Mouse (Mus musculus): Measurements from ENCODE around the gene Mgat3.

Mgat3 gene

GRCm38 (mm10) chr15:80225796-80226195, 52.3 kb downstream of the Mgat3 start:
- peak; percentile 75 for DNase-seq (ENCODE audit: low spot score)

DNA sequence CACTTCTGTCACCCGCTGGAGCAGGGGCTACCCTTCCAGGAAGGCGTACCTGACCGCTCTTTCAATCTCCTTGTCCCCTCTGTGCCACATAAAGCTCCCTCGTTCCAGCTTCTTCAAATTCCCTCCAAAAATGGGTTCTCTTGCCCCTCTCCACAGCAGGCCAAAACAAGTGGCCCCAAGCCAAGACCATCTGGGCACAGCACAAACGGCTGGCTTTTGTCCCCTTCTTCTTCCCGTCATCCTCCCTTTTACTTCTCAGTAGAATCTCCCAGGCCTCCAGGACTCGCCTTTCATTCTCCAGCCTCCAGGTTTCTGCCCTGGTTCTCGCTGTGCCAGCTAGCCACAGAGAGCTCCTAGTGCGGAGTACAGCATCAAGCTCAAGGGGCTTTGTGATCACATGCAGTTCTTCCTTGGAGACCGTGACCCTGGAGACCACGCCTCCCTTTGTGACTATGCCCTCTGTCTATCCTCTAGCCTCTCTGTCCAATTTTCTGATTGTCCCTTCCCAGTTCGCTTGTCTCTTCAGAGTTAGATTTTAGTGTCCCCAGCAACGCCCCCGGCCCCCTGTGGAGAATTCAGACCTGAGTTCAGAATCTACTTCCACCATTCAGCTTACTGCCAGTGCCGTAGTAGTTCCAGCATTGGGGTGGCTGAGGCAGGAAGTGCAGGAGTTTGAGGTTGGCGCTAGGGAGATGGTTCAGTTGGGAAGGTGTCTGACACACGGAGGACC, 54.7 kb downstream of the Mgat3 start:
- DNase-seq (ENCODE audit: low spot score), result no peak

DNA sequence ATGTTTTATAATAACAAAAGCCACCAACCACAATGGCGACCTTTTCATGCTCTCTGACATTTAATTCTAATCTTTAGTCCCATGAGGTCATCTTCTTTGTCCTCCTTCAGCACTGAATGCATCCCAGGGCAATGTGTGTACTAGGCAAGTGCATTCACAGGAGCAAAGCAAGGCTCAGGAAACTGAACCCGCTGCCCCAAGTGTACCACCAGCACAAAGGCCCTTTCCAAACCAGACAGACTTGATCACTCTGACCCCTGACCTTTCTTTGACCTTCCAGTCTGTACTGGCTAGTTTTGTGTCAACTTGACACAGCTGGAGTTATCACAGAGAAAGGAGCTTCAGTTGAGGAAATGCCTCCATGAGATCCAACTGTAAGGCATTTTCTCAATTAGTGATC, 58.8 kb downstream of the Mgat3 start:
- no peak for DNase-seq (ENCODE audit: low spot score)

DNA sequence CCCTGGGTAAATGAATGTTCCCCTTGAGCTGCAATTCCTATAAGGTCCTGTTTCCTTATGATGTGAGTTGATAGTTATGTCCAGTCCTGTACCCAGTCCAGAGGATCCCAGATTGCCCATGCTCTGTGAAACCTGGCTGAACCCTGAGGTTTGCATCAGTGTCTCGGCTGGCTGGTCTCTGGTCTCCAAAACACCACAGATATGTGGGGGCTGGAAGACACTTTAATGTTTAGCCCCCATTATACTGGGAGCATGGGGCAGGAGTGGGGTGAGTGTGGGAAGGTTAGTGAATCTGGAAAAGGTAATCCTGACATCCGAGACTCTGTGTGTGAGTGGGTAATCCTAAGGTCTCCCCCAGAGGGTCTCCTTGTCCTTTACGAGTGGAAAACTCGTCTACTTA, 59.5 kb downstream of the Mgat3 start:
- DNase-seq (ENCODE audit: low spot score), result no peak

DNA sequence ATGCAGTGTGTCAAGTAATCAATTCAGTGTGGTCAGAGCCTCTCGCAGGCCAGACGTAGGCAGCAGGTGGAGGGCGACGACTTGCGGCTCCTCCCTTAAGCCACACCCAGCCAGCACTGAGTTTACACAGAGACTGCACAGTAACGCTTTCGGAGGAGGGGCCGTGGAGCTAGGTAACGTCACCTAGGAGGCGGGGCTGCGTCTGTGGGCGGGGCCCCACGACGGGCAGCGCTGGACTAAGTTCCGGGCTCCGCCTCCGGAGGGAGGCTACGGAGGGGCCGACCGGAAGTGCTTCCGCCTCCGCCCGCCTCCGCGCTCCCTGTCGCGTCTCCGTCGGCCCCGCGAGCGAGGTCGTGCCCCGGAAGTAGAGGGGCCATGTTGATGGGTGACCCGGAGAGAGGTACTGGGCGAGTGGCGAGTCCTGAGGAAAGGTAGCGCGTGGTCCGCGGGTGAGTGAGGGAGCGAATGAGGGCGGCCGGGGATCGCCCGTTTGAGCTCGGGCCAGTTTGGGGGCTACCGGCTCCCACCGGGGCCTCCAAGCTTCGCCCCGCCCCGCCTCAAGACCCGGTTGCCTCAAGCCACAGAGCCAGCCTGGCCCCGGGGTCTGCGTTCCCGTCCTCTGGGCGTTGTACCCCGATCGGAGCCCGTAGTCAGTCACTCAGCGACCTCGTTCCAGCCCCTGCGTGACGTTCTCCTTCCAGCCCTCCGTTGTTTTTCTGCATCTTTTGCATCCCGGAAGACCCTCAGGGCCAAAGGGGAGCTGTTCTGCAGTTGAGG, 60.4 kb downstream of the Mgat3 start, which contains the start of gene Mief1:
Gene Mief1, plus strand, starts transcription at position 286 of the 777 bp plus-strand sequence.
- DNase-seq (ENCODE audit: low spot score), result peak; percentile 99

DNA sequence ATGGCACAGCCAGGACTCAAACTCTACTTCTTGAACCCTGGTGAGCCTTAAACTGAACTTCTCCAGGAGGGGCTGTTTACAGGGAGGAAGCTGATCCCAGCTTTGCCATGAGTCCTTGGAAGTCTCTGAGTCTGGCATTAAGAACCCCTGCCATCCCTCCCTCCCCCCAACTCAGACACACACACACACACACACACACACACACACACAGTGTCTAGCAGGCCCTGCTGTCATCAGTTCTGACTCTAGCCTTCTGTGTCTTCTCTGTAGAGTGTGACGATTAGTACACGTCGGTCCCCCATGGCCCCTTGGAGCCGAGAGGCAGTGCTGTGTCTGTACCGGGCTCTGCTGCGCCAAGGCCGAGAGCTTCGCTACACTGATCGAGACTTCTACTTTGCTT, 62.0 kb downstream of the Mgat3 start, which contains the start of gene AC140267.1:
Gene AC140267.1, plus strand, starts transcription at position 301 of the 400 bp plus-strand sequence.
- DNase-seq (ENCODE audit: low spot score), result no peak

- no peak for DNase-seq (ENCODE audit: low spot score)
Measured at GRCm38 (mm10) chr15:80248135-80248534, 74.6 kb downstream of the Mgat3 start.

DNA sequence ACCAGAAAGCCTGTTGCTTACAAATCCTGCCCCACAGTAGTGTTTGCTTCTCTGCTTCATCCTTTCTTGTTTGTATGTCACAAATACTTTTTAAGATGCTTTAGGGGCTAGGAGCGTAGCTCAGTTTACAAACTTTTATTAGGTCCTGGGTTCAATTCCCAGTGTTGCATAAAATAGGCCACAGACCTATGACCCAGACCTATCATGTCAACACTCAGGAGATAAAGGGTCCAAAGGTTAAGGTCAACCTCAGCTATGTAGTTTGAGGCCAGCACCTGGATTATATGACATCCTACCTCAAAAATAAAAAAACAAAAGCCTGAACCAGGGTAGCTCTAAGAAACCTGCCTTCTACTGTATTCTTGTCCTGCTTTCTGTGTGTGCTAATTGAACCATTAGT, 75.1 kb downstream of the Mgat3 start:
- no peak for DNase-seq (ENCODE audit: low spot score)

DNA sequence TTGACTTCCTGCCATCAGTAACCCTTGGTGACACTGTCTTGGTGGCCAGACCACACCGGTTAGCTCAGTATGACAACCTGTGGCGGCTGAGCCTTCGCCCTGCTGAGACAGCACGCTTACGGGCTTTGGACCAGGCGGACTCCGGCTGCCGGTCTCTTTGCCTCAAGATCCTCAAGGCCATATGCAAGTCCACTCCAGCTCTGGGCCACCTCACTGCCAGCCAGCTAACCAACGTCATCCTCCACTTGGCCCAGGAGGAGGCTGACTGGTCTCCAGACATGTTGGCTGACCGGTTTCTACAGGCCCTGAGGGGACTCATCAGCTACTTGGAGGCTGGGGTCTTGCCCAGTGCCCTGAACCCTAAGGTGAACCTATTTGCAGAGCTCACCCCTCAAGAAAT, 76.2 kb downstream of the Mgat3 start:
- DNase-seq (ENCODE audit: low spot score), result no peak

DNA sequence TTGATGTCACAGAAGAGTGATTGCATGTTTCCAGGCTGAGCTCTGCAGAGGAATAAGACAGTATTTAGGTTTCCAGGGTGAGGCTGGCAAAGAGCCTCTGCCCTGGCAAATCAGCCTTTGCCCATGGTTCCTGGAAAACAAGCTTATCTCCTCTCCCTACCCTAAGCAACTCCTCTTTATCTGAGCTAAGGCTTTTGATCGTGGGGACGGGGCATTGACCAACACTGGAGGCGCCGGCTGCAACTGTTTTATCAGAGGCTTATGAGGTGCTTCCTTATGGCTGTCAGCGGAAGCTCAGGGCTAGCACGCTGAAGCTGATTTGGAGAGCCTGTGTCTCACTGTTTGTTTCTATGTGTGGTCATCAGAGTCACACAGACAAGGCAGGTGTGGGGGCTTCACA, 77.1 kb downstream of the Mgat3 start:
- DNase-seq (ENCODE audit: low spot score), result peak; percentile 76

DNA sequence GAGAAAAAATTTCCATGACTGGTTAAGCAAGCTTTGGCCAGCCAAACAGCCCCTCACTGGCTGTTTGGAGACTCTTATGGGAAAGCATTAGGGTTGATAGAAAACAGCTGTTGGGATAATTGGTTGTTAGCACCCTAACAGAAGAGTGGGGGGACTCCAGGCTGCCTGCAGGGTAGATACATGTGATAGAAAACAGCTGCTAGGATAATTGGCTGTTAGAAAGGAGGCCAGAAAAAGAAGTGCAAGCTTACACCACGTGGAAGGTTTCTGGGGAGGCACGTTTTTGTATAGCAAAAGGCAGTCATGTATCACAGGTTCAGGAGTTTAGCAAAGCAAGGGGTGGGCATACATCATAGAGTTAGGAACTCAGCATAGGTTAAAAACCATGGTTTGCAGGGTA, 80.0 kb downstream of the Mgat3 start:
- no peak for DNase-seq (ENCODE audit: low spot score)

DNA sequence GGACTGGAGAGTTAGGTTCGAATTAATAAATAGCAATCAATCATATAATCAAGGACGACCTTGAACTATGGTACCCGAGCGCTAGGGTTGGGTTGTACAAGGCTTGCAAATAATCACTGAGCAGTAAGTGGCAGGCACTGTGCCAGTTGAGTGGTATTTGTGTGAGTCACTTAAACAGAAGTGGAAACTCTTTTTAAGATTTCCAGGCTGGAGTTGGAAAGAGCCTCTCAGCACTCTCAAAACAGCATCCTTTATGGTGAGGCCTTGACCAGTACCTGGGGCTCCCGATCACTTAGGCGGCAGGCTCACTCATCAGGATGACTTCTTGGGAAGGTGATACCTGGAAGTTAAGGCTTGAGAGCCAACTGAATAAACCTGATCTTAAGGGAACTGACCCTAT, 80.7 kb downstream of the Mgat3 start:
- no peak for DNase-seq (ENCODE audit: low spot score)

DNA sequence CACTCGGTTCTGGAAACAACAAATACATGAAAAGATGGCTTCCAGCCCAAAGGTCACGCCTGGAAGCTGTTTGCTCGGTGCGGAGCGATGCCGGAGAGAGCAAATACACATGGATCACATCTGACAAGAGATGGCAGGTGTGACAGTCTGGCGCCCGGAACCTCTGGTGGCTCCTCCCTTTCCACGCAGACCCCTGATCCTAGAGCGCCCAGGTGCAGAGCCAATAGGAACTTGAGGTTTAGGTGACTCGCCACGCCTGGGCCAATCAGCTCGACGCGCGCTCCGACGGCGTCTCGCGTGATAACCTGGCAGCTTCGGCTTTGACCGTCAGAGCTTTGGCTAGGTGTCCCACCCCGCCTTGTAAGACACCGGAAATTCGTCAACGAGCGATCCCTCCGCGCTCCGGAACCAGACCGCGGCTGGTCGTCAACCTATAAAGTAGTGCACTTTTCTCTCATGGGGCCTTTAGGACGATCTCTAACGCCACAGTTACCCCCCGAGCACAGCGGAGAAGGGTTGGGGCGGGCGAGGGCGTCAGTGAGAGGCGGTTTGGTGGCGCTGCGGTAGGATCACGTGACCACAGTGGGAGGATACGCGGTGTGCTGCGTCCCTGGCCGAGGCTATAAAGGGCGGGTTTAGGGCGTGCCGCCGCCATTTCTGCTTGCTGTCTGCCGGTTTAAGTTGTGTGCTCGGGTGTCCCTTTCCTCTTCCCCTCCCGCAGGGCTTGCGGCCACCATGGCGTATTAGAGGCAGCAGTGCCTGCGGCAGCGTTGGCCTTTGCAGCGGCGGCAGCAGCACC, 81.5 kb downstream of the Mgat3 start, which contains the start of gene Atf4:
Gene Atf4, plus strand, starts transcription at position 338 of the 799 bp plus-strand sequence.
- DNase-seq (ENCODE audit: low spot score), result peak; percentile 97

DNA sequence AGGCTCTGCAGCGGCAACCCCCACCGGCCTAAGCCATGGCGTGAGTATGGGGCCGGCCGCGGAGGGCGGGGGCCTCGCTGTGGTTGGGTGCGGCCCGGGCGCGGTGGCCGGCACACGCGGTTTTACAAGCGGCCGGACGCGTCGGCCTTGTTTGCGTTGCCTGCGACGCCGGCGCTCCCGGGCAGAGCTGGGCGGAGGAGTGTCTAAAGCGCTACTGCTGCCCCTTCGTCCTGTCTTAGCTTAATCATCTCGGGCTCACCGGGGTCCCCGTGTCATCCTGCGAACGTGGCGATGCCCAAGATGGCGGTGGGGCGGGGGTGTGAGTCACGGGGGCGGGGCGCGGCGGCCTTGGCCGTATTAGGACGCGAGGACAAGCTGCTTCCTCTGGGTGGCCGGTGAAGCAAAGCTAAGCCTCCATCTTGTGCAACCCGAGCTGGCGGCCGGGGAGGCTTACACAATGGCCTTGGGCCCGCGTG, 82.2 kb downstream of the Mgat3 start:
- peak; percentile 75 for DNase-seq (ENCODE audit: low spot score)

- no peak for DNase-seq (ENCODE audit: low spot score)
Measured at GRCm38 (mm10) chr15:80256242-80256641, 82.7 kb downstream of the Mgat3 start.

GRCm38 (mm10) chr15:80256656-80257601, 83.4 kb downstream of the Mgat3 start:
- DNase-seq (ENCODE audit: low spot score), result no peak

DNA sequence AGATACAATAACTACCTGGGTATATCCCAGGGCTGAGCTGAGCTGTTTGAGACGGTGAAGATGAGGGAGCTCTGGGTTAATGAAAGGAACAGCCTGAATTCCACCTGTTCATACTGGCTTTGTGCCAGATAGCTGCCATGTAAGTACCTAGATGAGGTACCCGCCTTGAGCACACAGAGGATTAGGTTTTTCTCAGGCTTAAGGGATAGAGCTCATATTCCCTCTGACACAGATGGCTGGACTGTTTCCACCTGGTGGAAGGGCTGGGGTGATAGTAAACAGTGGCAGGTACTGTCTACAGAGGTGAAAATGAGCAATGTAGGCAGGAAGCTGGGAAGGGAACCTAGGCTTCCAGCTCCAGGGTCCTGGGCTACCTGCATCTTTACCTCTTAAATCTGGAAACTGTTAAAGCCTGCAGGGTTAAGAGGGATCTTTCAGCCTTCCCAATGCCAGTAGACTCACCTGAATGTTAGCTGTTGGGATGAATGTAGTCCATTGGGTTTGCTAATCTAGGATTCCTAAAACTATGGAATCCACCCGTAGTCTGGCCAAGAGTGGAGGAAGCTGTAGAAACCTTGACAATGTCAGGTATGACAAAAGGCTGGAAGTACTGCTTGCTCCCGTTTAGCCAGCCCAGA, 84.2 kb downstream of the Mgat3 start:
- DNase-seq (ENCODE audit: low spot score), result no peak

DNA sequence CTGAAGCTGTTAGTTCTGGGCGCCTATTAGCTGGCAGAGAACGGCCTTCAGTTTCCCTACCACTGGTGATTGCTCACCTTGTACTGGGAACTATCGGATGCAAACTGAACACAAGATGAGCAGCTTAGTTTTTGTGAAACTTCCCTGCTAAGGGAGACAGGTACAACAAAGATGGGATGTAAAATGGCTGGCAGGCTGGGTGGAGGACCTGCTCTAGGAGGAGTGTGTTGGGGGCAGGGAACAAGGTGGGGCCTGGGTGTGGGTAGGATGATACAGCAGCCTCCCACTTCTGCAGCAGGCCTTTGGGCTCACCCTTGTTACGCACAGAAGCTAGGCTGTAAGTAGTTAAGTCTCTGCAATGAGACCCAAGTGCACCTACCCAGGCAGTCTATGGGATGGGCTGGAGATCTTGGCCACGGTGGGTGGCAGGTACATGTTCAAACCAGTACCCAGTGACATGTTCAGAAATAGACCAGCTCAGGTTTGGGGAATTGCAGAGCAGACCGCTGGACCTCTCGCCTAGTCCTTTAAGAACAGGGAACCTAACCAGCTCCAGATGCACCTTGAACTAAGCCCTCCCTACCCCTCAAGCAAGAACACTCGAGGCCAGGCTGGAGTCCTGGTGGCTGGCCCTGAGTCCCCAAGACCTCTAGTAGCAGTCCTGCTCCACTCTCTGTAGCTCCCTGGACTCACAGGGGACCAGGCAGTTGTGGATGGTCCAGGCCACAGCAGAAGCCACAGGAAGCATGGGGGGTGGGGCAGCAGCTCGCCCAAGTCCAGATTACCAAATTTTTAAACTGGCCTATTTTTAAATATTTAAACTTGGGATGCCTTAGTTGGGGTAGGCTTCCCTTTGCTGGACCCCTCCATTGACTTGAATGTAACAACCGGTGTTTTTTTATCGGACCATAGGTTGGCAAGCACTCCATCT, 85.0 kb downstream of the Mgat3 start:
- peak; percentile 77 for DNase-seq (ENCODE audit: low spot score)

DNA sequence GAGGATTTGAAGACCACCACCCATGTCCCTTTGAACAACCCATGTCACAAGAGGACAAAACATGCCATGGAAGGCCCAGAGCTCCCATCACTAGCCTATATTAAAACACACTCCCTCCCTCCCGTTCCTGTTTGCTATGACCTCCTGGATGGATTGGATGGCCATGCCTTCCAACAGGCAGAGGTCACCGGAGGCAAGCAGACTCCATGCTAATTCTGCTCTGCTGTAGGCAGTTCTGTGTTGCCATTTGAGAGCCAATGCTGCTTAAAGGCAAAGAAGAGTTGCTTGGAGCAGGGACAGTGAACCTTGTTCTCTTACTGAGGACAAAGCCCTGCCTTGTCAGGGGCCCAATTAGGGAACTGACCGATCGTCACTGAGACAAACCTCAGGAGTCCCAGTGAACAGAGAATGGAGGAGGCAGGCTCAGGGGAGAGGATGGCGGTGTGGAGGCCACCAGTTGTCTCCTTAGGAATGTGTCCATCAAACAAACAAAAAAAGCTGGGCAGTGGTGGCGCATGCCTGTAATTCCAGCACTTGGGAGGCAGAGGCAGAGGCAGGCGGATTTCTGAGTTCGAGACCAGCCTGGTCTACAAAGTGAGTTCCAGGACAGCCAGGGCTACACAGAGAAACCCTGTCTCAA, 86.0 kb downstream of the Mgat3 start:
- no peak for DNase-seq (ENCODE audit: low spot score)

Measured in c-Kit-positive CD71-positive TER-119-positive erythroid progenitor cells, embryonic 14.5 days (primary cell).